In the genomic region with DNA sequence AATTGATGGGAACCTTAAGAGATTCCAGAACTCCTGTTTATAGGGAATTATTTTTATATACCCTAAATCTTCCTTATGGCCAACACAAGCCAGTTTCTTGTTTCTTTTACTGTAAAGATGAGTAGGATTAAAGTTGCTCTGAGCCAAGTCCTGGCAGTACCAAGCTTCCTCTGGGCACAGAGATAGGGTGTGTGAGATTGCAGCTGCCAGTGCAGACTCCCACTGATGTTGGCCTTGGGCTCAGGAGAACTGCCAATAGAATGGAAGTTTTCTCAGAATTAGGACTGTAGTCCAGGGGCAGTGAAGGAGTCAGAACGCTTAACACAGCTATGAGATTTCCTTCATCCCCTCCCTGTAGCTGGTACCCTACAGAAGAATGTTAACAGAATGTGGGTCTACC, we compare ENCODE assay signal across 1 mouse cellular context.
TF ChIP-seq lines count a peak whose summit lies in the region.

No protein-coding gene starts in this region.

TF ChIP-seq in CH12.LX, 34 proteins besides CTCF, POLR2A, EP300 and RAD21:
- no peak for TF ChIP-seq JUND (conservative IDR thresholded peaks at IDR 0.05; ENCODE audit: low read depth, low read length)
- TF ChIP-seq UBTF (IDR thresholded peaks at IDR 0.05; ENCODE audit: low read depth, low read length) = no peak
- TF ChIP-seq USF2 (conservative IDR thresholded peaks at IDR 0.05; ENCODE audit: low read depth, low read length) = no peak
- TF ChIP-seq MEF2A (IDR thresholded peaks at IDR 0.05; ENCODE audit: borderline replicate concordance, low read depth, low read length) = no peak
- no peak for TF ChIP-seq MAX (IDR thresholded peaks at IDR 0.05; ENCODE audit: low read length)
- no peak for TF ChIP-seq JUN (IDR thresholded peaks at IDR 0.05; ENCODE audit: insufficient read depth, low read depth, low read length)
- TF ChIP-seq TCF12 (IDR thresholded peaks at IDR 0.05; ENCODE audit: low read depth, low read length) = no peak
- TF ChIP-seq SMC3 (IDR thresholded peaks at IDR 0.05; ENCODE audit: low read depth, low read length) = no peak
- TF ChIP-seq PAX5 (IDR thresholded peaks at IDR 0.05; ENCODE audit: low read length) = no peak
- TF ChIP-seq TBP (conservative IDR thresholded peaks at IDR 0.05; ENCODE audit: low read depth, low read length) = no peak
- TF ChIP-seq ELF1 (IDR thresholded peaks at IDR 0.05; ENCODE audit: low read depth, low read length) = no peak
- TF ChIP-seq E2F4 (IDR thresholded peaks at IDR 0.05; ENCODE audit: insufficient replicate concordance, low read depth, low read length) = no peak
- TF ChIP-seq KAT2A (IDR thresholded peaks at IDR 0.05; ENCODE audit: insufficient replicate concordance, low read length) = no peak
- no peak for TF ChIP-seq ZC3H11A (IDR thresholded peaks at IDR 0.05; ENCODE audit: low read depth, low read length)
- TF ChIP-seq ZNF384 (IDR thresholded peaks at IDR 0.05; ENCODE audit: low read depth, low read length) = no peak
- TF ChIP-seq NELFE (IDR thresholded peaks at IDR 0.05; ENCODE audit: low read depth, low read length) = no peak
- no peak for TF ChIP-seq SIN3A (IDR thresholded peaks at IDR 0.05; ENCODE audit: low read length)
- no peak for TF ChIP-seq IRF4 (IDR thresholded peaks at IDR 0.05; ENCODE audit: low read depth, low read length)
- no peak for TF ChIP-seq ZKSCAN1 (IDR thresholded peaks at IDR 0.05; ENCODE audit: borderline replicate concordance, low read depth, low read length)
TF ChIP-seq in CH12.LX: peak in this region for 0.
